8 mouse cellular contexts compared by ENCODE assay signal in genomic region chr4:41118706-41119292, GRCm38 (mm10). TPM values are rescaled to one million over a fixed set of nuclear protein-coding genes. Genes with fewer than 3 reads are reported as not detected.
A peak's percentile ranks its signal among the peaks of the same experiment; 100 is the strongest.
DNase-seq lines count a peak whose midpoint lies in the region; ATAC-seq and TF ChIP-seq lines count a peak whose summit lies in the region.

No protein-coding gene starts in this region.

- no peak overlapping the region for H3K4me3 ChIP-seq in forebrain, embryonic 10.5 days
- H3K4me3 ChIP-seq in forebrain, embryonic 15.5 days: no peak overlapping the region
- H3K4me3 ChIP-seq in CH12.LX (replicated peaks in 1 of 3; ENCODE audit: low read depth in 2 of 3, low read length in 2 of 3, poor library complexity in 1 of 3): no peak overlapping the region
- no peak overlapping the region for H3K4me3 ChIP-seq in lung, postnatal 0 days (ENCODE audit: low read depth, low read length)

- in situ Hi-C loops in CH12.LX (cut with MboI; ENCODE audit: low pct_ligation_motif_present, low pct_unique_long_range_greater_than_20kb, low sequenced_read_pairs): loop anchor here (5.0 kb wide), 1 partner anchor 56 kb away; no protein-coding TSS in a partner anchor

- H3K9ac ChIP-seq in forebrain, embryonic 15.5 days (replicated peaks): no peak overlapping the region
- no peak overlapping the region for H3K9ac ChIP-seq in CH12.LX (ENCODE audit: insufficient read depth, low read depth)
- no peak overlapping the region for H3K9ac ChIP-seq in lung, postnatal 0 days (replicated peaks; ENCODE audit: low read depth)

- H3K9me3 ChIP-seq in forebrain, embryonic 10.5 days: no peaks in the 10 kb centered on the region
- no peaks in the 10 kb centered on the region for H3K9me3 ChIP-seq in forebrain, embryonic 15.5 days
- H3K9me3 ChIP-seq in CH12.LX (replicated peaks; ENCODE audit: low read length): no peaks in the 10 kb centered on the region
- H3K9me3 ChIP-seq in lung, postnatal 0 days (ENCODE audit: low read length): no peaks in the 10 kb centered on the region

- TF ChIP-seq POLR2A in CH12.LX (IDR thresholded peaks at IDR 0.05; ENCODE audit: low read depth, low read length): no peak

- H3K27me3 ChIP-seq in forebrain, embryonic 10.5 days (ENCODE audit: poor library complexity, severe bottlenecking): no peaks in the 10 kb centered on the region
- no peaks in the 10 kb centered on the region for H3K27me3 ChIP-seq in forebrain, embryonic 15.5 days
- no peaks in the 10 kb centered on the region for H3K27me3 ChIP-seq in CH12.LX (replicated peaks)
- no peaks in the 10 kb centered on the region for H3K27me3 ChIP-seq in lung, postnatal 0 days (replicated peaks; ENCODE audit: insufficient read depth, low read length)

- H3K36me3 ChIP-seq in forebrain, embryonic 10.5 days (replicated peaks): peaks cover 91% of the 10 kb centered on the region
- peaks cover 83% of the 10 kb centered on the region for H3K36me3 ChIP-seq in forebrain, embryonic 15.5 days
- peaks cover 88 to 96% of the 10 kb centered on the region in 2 experiments for H3K36me3 ChIP-seq in CH12.LX (replicated peaks in 1 of 2; ENCODE audit: control insufficient read depth in 1 of 2, insufficient read depth in 1 of 2, low read length in 1 of 2)
- H3K36me3 ChIP-seq in lung, postnatal 0 days (ENCODE audit: insufficient read depth, low read length): peaks cover 65% of the 10 kb centered on the region

- 79% methylated on average over 11 of the region's 11 CpGs for WGBS in forebrain, embryonic 10.5 days
- WGBS in forebrain, embryonic 15.5 days: 71% methylated on average over 11 of the region's 11 CpGs
- WGBS in lung, postnatal 0 days: 72% methylated on average over 11 of the region's 11 CpGs

- no peak overlapping the region for H3K4me2 ChIP-seq in forebrain, embryonic 15.5 days (replicated peaks)
- H3K4me2 ChIP-seq in CH12.LX (ENCODE audit: insufficient read depth, low read depth, poor library complexity, severe bottlenecking): no peak overlapping the region
- no peak overlapping the region for H3K4me2 ChIP-seq in lung, postnatal 0 days (replicated peaks; ENCODE audit: low read depth, low read length)

- ATAC-seq in forebrain, embryonic 15.5 days (replicated peaks): no peak; the same call in 1 of the 2 replicates
- ATAC-seq in lung, postnatal 0 days: peak; percentile 53

- TF ChIP-seq CTCF in CH12.LX (conservative IDR thresholded peaks at IDR 0.05 in 1 of 2, IDR thresholded peaks at IDR 0.05 in 1 of 2; ENCODE audit: low read depth in 2 of 2, low read length in 2 of 2): peak; percentile 68 to 82
- TF ChIP-seq CTCF in lung, postnatal 0 days (IDR thresholded peaks at IDR 0.05): peak; percentile 92

- peaks cover 9% of the 10 kb centered on the region for H3K4me1 ChIP-seq in forebrain, embryonic 10.5 days
- H3K4me1 ChIP-seq in forebrain, embryonic 15.5 days: peaks cover 11% of the 10 kb centered on the region
- peaks cover 5 to 7% of the 10 kb centered on the region in 2 experiments; a peak in 3 of 4 replicates for H3K4me1 ChIP-seq in CH12.LX (ENCODE audit: control insufficient read depth in 1 of 2, insufficient read depth in 2 of 2)
- no peaks in the 10 kb centered on the region for H3K4me1 ChIP-seq in lung, postnatal 0 days (ENCODE audit: insufficient read depth, low read depth, low read length)

- H3K79me2 ChIP-seq in CH12.LX (replicated peaks; ENCODE audit: control insufficient read depth, extremely low read depth, insufficient read depth, poor library complexity, severe bottlenecking): peaks cover 15% of the 10 kb centered on the region

- no peak overlapping the region for H3K27ac ChIP-seq in forebrain, embryonic 10.5 days
- H3K27ac ChIP-seq in forebrain, embryonic 15.5 days (replicated peaks): no peak overlapping the region
- no peak overlapping the region for H3K27ac ChIP-seq in CH12.LX (ENCODE audit: insufficient read depth, low read depth)
- H3K27ac ChIP-seq in lung, postnatal 0 days (ENCODE audit: low read length): no peak overlapping the region

- TF ChIP-seq EP300 in CH12.LX (IDR thresholded peaks at IDR 0.05; ENCODE audit: low read length): no peak
- no peak for TF ChIP-seq EP300 in lung, postnatal 0 days (IDR thresholded peaks at IDR 0.05)

- peak; percentile 65 for TF ChIP-seq RAD21 in CH12.LX (IDR thresholded peaks at IDR 0.05; ENCODE audit: low read depth, low read length)

- dilution Hi-C loops in CH12.LX (cut with MboI; ENCODE audit: extremely low pct_ligation_motif_present, extremely low pct_unique_long_range_greater_than_20kb, low sequenced_read_pairs): no loop called here

- DNase-seq in forebrain, embryonic 10.5 days (ENCODE audit: extremely low spot score, low spot score): peak; percentile 70
- DNase-seq in CH12.LX (ENCODE audit: extremely low read depth): peak; percentile 67
- DNase-seq in cerebellum, postnatal 14 days: peak; percentile 70 to 84
- DNase-seq in heart, adult 8-10 months (ENCODE audit: low spot score): peak; percentile 47
- DNase-seq in kidney, postnatal 14 days: peak; percentile 69
- DNase-seq in lung, postnatal 0 days (ENCODE audit: low spot score): peak; percentile 67
- DNase-seq in spleen, adult 12 weeks (ENCODE audit: low spot score): peak; percentile 41

TF ChIP-seq in CH12.LX, 34 proteins besides CTCF, POLR2A, EP300 and RAD21:
- TF ChIP-seq MYC (IDR thresholded peaks at IDR 0.05; ENCODE audit: low read depth, low read length) (no peak), JUND (conservative IDR thresholded peaks at IDR 0.05; ENCODE audit: low read depth, low read length) (no peak), RCOR1 (conservative IDR thresholded peaks at IDR 0.05; ENCODE audit: low read depth, low read length) (0 out of 2 replicates have a peak, but pooled peaks have one; percentile 20), JUN (IDR thresholded peaks at IDR 0.05; ENCODE audit: insufficient read depth, low read depth, low read length) (no peak), POLR2AphosphoS2 (IDR thresholded peaks at IDR 0.05; ENCODE audit: low read depth, low read length) (no peak), USF1 (IDR thresholded peaks at IDR 0.05; ENCODE audit: low read depth, low read length) (no peak), SMC3 (IDR thresholded peaks at IDR 0.05; ENCODE audit: low read depth, low read length) (peak; percentile 79), PAX5 (IDR thresholded peaks at IDR 0.05; ENCODE audit: low read length) (no peak), KAT2A (IDR thresholded peaks at IDR 0.05; ENCODE audit: insufficient replicate concordance, low read length) (no peak), MAX (IDR thresholded peaks at IDR 0.05; ENCODE audit: low read length) (no peak), ZNF384 (IDR thresholded peaks at IDR 0.05; ENCODE audit: low read depth, low read length) (no peak), UBTF (IDR thresholded peaks at IDR 0.05; ENCODE audit: low read depth, low read length) (no peak)

RNA-seq across cellular contexts. Expression of gene Nol6, which starts 5.5 kb away (rescaled TPM):
- polyA plus RNA-seq in forebrain, embryonic 10.5 days (2016; fragmentation: Nextera tagmentation; extraction: Ambion mirVana): 34.3 and 36.9 TPM in 2 replicates
- polyA plus RNA-seq in forebrain, embryonic 15.5 days (2015; fragmentation: Nextera tagmentation; extraction: Ambion mirVana): 35.3 and 36.2 TPM in 2 replicates
- total RNA-seq in CH12.LX (2012; rRNA removed) (30.0 and 38.1 TPM in 2 replicates), CH12.LX (2014; rRNA removed) (22.0 and 24.7 TPM in 2 replicates)
- polyA plus RNA-seq in CH12.LX (2012; ENCODE audit: insufficient read length, low read depth): 79.3 and 81.5 TPM in 2 replicates
- total RNA-seq in heart, adult 8-10 months (2022): 10 to 100 TPM; 17.5 to 20.6 (median 18.8) TPM
- 5.3 and 6.9 TPM in 2 replicates for polyA plus RNA-seq in lung, postnatal 0 days (2015; fragmentation: Nextera tagmentation; extraction: Ambion mirVana)

RNA-seq across cellular contexts. Expression of gene Ube2r2, which starts 16.7 kb away (rescaled TPM):
- 74.6 and 82.1 TPM in 2 replicates for polyA plus RNA-seq in forebrain, embryonic 10.5 days (2016; fragmentation: Nextera tagmentation; extraction: Ambion mirVana)
- 62.0 and 67.1 TPM in 2 replicates for polyA plus RNA-seq in forebrain, embryonic 15.5 days (2015; fragmentation: Nextera tagmentation; extraction: Ambion mirVana)
- total RNA-seq in CH12.LX (2012; rRNA removed): 30.4 and 31.7 TPM in 2 replicates
- 38.9 and 53.7 TPM in 2 replicates for total RNA-seq in CH12.LX (2014; rRNA removed)
- polyA plus RNA-seq in CH12.LX (2012; ENCODE audit: insufficient read length, low read depth): 83.7 and 90.9 TPM in 2 replicates
- total RNA-seq in heart, adult 8-10 months (2022): 100 to 1,000 TPM; 124 to 155 (median 142) TPM
- polyA plus RNA-seq in lung, postnatal 0 days (2015; fragmentation: Nextera tagmentation; extraction: Ambion mirVana): 77.9 and 81.6 TPM in 2 replicates

RNA-seq across cellular contexts. Expression of gene Aqp3, which starts 20.8 kb away (rescaled TPM):
- polyA plus RNA-seq in forebrain, embryonic 10.5 days (2016; fragmentation: Nextera tagmentation; extraction: Ambion mirVana): 4.6 and 4.9 TPM in 2 replicates
- 0.51 TPM in 1 of 2 replicates, not detected in the other for polyA plus RNA-seq in forebrain, embryonic 15.5 days (2015; fragmentation: Nextera tagmentation; extraction: Ambion mirVana)
- total RNA-seq in CH12.LX (2012; rRNA removed) (not detected in 2 replicates), CH12.LX (2014; rRNA removed) (not detected in 2 replicates)
- polyA plus RNA-seq in CH12.LX (2012; ENCODE audit: insufficient read length, low read depth): not detected in 2 replicates
- not detected for total RNA-seq in heart, adult 8-10 months (2022)
- polyA plus RNA-seq in lung, postnatal 0 days (2015; fragmentation: Nextera tagmentation; extraction: Ambion mirVana): 8.7 and 15.3 TPM in 2 replicates
